Mouse (Mus musculus): ENCODE data around the gene Ica1.

DNA sequence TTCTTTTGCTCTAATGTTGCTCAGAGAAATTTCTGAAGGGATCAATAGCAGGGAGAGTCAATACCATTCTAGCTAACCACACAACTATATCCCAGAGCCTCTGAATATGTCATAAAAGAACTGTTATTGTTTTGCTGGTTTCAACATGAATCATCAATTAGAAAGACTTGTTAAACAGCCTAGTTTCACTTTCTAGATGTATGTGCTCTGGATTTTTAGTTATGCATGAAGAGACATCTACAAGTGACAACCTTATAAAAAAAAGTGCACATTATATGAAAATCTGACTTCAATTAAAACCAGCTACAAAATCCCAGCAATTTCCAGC is 41.8 kb downstream of the Ica1 start:
- TF ChIP-seq CTCF (IDR thresholded peaks at IDR 0.05; ENCODE audit: borderline replicate concordance, extremely low read depth, insufficient read depth, insufficient read length): no peak
- no peak for TF ChIP-seq POLR2A (IDR thresholded peaks at IDR 0.05; ENCODE audit: borderline replicate concordance, extremely low read depth, insufficient read depth, insufficient read length, poor library complexity, severe bottlenecking)

Data from brain, embryonic 14.5 days (tissue).